Mouse (Mus musculus) T-cell, adult 2 months (primary cell): ENCODE data around the gene Dnajb12.

ENCODE experiments used
- DNase-seq: peaks from one replicate; pipeline ENCODE4 v3.0.0; 2022; ENCODE audit warnings: low spot score

Dnajb12 gene

DNA sequence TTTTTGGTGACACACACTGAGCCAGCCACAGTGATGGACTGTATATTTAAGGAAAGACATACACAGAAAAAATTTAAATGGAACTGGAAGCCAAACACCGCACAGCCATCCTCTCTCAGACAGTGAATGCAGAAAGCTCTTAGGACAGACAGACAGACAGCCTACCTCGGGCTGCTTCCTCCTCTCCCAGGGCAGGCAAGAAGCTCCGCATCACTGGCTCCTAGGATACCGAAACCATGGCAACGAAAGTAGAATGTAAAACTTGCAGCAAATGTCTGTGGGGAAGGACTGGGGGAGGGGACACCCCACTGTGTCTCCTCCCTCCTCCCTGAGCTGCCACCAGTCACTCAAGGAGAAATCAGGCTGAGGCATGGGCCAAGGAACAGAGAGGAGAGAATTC is 18.2 kb downstream of the Dnajb12 start:
- peak; percentile 76 for DNase-seq

- no peak for DNase-seq
Observed at GRCm38 (mm10) chr10:59898180-59898778, 18.9 kb downstream of the Dnajb12 start.

DNA sequence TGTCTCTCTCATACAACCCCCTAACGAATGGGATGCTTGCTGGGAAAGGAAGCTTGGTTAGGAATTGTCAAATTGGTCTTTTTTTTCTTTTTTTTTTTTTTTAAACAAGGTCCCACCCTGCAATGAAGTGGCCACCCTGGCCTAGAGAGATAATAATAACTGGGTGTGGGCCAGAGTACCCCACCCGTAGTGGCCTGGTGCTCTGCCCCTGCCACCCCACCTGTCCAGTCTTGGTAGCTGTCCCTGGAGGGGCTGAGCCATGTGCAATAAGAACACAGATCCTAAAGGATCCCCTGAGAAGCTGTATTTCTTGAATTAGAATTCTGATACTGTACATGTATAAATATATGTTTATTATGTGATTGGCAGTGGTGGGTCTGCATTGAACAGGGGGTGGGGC is 19.6 kb downstream of the Dnajb12 start:
- DNase-seq = no peak

DNA sequence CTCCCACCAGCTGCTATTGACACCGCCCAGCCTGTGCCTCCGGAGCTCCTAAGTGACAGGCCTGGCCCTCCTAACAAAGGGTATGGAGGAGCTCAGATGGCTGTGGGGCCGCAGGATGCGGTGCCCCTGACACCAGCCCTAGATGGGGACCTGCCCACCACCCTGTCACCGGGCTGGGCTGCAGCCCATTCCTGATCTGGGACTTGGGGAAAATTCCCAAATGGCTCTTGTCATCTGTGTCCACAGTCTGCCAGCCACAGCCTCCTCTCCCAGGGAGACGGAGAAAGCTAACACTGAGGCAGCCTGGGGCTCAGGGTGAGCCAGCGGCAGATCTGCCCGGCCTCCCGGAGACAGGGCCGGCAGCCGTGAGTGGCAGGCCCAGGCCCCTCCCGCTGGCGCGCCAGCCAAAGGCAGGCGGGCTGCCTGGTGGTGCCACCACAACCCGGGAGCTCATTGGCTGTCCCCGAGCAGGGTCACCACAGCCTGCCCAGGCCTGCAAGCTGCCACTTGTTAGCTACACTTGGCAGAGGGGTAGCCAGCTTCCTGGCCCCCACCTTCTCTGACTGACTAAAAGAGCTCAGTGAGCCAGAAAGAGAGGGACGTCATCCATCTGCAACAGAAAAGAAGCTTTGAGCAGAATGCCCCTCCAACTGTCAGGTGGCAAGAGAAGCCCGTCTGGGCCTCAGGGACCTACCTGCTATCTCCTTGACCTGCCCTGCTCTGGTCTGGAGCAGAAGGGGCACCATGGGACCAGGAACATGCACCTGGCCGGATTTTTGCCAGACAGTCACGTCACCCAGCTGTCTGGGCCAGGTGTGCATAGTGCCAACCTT is 20.2 kb downstream of the Dnajb12 start:
- DNase-seq = peak; percentile 95

DNA sequence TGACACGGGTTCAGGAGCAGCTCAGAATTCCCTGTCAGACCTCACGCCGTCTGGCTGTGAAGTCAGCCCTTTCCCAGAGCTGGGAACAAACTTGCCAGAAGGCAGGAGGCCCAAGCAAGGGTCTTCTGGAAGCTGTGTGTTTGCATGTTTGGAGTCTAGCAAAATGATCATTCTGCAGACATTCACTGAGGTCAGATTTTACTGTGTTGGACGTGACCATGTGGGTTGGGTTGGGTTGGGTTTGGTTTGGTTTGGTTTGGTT is 20.7 kb downstream of the Dnajb12 start:
- DNase-seq = no peak

DNA sequence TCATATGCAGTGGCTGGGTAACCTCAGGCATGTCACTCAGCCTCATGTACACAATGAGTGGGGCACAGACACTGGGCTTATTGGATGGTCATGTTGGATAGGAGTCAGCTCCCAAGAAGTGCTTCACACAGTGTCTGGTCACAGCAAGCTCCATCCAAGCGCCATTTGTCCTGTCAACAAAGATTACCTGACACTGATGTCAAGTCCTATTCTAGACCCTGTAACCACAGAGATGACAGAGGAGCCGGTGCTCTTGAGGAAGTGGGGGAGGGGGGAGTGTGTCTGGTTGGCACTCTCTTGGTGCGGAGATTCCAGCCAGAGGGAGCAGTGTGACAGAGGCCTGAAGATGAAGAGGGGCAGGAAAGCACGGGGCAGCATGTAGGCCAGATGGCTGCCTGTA is 21.6 kb downstream of the Dnajb12 start:
- DNase-seq = peak; percentile 57

DNA sequence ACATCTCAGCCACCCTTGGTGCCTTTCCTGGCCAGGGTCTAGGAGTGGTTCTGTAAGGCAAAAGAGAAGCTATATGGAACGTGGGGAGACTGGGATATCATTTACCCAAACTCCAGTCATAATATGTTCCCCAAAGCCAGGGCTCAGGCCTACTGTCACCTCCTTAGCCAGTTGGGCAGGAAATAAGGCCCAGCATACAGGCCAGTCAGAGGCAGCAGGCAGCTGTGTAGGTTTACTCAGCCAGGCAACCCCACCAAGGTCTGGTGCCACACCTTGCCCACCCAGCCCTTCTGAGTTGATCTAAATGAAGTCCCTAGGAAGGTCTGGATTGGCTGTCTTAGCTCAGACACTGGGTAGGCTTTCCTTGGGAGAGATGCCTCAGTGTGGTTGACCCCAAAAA is 22.1 kb downstream of the Dnajb12 start:
- no peak for DNase-seq

DNA sequence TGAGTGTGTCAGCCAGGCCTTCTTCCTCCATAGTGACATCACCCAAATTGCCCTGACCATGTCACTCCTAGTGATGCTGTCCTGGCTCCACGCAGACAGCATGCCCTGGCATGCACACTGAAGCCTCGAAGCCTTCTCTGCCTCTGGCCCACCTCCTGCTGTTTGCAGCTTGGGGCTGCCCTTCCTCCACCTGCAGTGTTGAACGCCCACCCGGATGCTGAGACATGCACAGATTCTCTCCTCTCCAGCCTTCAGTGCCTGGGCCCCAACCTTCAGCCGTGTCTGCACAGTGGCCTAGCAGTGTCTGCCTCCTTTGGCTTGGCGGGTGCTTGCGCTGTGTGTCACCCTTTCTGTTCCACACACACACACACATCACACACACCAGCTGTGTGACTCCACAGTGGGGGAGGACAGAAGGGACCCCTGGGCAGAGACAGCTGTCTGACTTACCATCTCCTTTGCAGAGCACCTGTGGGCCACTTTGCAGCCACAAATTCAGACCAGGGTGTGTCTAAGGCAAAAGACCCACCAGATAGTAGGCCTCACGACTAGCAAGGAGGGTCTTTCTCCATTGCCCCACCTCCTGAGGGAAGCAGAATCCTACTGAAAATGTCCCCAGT is 22.7 kb downstream of the Dnajb12 start:
- peak; percentile 54 for DNase-seq

DNA sequence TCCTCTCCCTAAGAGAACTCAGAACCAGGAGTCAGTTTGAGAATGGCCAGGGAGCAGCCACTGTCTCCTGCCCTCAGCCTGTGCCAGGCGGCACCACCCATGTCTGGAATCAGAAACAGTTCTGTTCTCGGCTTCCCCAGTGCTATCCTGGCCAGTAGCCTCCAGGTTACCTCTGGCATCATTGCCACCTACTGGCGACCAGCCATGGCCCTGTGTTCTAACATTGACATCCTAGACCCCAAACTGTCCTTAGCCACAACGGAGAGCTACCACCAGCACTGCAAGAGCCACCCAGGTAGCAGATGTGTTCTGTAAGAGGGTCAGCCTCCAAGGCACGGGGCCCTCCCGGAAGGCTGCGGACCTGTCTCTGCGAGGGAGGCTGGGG is 23.2 kb downstream of the Dnajb12 start:
- no peak for DNase-seq

- DNase-seq = no peak
Observed at GRCm38 (mm10) chr10:59903170-59903569, 23.8 kb downstream of the Dnajb12 start.

DNA sequence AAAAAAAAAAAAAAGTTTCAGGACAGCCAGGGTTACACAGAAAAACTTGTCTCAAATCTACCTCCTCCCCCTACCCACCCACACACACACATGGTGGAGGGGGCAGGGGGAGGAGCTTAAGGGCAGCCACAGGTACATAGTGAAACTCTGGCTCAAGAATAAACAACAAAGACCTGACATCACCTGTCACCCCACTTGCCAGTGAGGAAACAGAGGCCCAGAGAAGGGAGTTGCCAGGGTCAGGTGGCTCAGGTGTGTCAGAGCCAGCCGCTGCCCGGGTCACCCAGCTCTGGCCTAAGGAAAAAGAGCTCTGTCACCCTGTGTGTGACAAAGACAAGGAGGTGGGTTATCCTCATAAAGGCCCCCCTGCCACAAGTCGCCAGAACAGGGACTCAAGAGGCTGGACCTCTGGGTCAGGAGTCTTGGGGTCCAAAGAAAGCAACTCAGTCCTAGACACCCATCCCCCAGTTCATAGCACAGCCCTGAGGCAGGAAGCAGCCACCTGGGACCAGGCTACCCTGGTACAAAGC is 27.8 kb downstream of the Dnajb12 start:
- peak; percentile 30 for DNase-seq

DNA sequence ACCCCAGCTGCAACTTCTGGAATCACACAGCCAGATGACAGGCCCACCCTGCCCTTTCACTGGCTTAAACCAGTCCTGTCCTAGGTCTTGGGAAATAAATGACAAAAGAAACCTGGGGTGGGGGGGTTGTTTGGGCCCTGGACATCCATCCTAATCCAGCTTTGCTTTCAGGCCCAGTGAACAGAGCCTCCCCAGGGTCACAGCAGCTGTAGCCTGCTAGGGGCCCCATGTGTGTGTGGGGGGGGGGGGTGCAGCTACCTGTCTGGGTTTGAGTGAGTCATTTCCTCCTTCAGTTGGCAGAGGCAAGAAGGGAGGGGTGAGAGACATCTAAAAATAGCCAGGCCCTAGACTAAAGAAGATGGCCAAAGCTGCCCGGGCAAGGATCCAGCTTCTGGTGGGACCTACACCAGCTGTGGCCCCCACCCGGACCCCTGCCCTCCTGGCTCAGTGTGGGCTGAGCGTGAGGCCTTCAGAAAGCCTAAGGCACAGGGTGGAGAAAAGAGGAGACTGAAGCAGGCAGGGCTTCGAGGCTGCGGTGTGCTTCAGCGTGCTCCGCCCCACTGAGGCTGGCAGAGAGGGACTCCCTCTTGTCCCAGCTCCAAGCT is 28.4 kb downstream of the Dnajb12 start:
- DNase-seq = peak; percentile 27

GRCm38 (mm10) chr10:59908776-59909315 is 29.5 kb downstream of the Dnajb12 start:
- DNase-seq = no peak

GRCm38 (mm10) chr10:59909357-59909847 is 30.0 kb downstream of the Dnajb12 start:
- no peak for DNase-seq

DNA sequence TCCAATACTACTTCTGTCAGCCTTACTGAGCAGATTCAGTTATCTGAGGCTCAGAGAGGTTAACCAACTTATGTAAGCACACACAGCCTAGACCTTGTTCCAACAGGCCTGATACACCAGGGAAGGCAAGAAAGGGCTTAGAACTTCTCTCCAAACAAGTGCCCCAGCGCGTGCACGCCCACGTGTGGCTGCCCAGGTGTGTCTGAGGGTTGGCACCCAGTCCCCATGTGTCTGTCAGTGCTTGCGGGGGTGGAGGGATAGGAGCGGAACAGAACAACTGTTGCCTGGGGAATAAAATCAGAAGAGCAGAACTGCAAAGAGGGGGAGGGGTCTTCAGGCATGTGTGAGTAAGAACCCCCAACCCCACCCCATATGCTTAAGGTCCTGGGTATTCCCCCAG is 31.7 kb downstream of the Dnajb12 start:
- DNase-seq = peak; percentile 75

GRCm38 (mm10) chr10:59911561-59912198 is 32.3 kb downstream of the Dnajb12 start:
- no peak for DNase-seq

DNA sequence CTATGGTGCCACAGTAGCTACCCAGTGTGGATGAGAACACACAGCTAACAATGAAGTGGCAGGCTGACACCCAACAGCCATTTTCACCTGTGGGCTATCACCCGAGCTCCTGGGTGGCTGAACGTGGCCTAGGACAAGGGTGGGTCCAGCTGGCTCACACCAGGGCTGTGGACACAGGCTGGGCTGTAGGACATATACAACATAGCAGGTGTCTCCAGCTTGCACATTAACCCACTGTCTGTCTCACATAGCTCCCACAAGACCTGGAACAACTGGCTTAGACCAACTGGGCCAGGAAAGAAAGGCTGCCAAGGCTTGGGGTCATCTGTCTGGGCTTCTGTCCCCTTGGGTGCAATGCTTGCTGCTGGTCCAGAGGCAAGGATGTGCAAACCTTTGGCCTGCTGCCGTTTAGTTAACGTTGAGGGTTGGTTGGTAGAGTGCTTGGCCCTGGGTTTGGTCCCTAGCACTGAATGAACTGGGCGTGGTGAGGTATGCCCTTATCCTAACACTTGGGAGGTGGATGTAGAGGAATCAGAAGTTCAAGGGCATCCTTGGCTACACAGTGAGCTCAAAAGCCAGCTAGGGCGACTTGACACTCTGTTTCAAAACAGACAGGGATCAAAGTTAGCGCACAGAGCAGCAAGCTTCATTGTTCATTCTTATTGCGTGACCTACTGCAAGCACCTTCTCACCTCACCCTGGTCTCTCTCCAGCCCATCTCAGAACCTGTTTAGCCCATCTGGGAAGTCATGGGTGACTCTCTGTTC is 36.0 kb downstream of the Dnajb12 start:
- DNase-seq = no peak

DNA sequence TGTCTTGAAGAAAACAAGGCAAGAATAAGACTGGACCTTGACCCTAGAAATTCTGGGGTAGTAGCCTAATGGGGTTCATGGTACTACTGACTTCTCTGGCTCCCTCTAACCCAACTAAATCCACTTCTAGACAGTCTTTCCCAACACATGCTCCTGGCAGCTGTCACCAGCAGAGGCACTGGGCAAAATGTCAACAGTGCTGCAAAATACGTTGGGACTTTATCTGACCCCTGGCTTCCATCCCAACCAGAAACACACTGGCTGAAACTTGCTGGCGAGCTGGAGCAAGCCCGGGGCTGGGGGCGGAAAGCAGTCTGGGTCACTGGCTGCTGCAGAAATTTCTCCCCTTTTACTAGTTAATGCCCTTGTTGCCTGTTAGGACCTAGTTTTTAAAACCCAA is 36.8 kb downstream of the Dnajb12 start:
- DNase-seq = no peak

- no peak for DNase-seq
Observed at GRCm38 (mm10) chr10:59916649-59917048, 37.3 kb downstream of the Dnajb12 start.

GRCm38 (mm10) chr10:59918111-59918510 is 38.8 kb downstream of the Dnajb12 start:
- no peak for DNase-seq

- DNase-seq = no peak
Observed at GRCm38 (mm10) chr10:59919494-59920181, 40.3 kb downstream of the Dnajb12 start.
